ENCODE assay signal across 22 mouse cellular contexts in the genomic region with DNA sequence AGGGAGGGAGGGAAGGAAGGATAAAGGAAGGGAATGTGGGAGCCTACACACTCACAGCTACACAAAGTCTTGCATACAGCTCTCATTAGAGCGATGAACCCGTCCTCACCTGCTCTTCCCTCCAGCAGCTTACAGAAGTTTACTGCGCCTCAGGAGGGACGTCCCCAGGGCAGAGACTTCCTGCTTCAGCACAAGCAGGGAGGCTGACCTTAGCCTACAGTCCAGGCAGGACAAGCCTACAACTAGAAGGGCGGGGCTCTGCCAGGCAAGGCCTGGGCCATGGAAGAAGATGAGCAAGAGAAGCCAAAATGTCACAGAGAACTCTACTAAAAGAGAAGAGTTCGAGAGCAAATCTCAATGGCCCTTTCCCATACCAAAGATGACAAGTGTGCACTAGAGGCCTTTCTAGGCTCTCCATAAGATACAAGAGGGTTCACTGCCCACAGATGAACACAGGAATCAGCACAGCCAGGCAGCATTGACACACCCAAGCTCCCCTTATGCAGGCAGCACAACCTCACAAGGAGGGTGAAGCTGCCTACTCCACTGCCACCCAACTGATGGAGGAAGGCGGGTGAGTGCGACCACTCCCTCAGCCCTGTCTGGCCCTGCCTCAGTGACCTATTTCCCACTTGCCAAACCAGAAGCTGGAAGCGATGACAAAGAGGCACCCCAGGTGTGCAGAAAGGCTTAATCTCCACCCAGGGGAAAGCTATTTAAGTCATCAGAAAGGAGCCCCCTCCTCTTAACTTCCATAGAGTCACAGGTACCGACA. TPM values are rescaled to one million over a fixed set of nuclear protein-coding genes. Genes with fewer than 3 reads are reported as not detected.
DNase-seq lines count a peak whose midpoint lies in the region; ATAC-seq and TF ChIP-seq lines count a peak whose summit lies in the region.
"Had no signal": no experiment of that assay in that cellular context is flagged by ENCODE, and none has a peak within 500 bp of the region (broad histone marks: within the 10 kb centered on the region; RNA-seq: fewer than 3 reads in every experiment).

No protein-coding gene starts in this region.

- H3K27ac ChIP-seq in kidney, adult 2 months (ENCODE audit: insufficient read depth, low read depth, low read length): no peak overlapping the region
- no peak overlapping the region for H3K27ac ChIP-seq in kidney, embryonic 16.5 days (ENCODE audit: low read length)
- H3K27ac ChIP-seq in hindbrain, embryonic 16.5 days (ENCODE audit: low read depth, low read length): no peak overlapping the region
- H3K27ac ChIP-seq in hindbrain, embryonic 13.5 days: no peak overlapping the region
- H3K27ac ChIP-seq in lung, postnatal 0 days (ENCODE audit: low read length): no peak overlapping the region
- H3K27ac ChIP-seq: liver, embryonic 12.5 days had no signal

- peak; percentile 19 for DNase-seq in kidney, adult 2 months
- peak; percentile 16 for DNase-seq in CD4-positive helper T cell, adult 2 months (ENCODE audit: low read depth, low spot score)
- peak; percentile 46 for DNase-seq in splenic B cell, adult 2 months (ENCODE audit: low read depth, low spot score)
- DNase-seq in lung, postnatal 0 days (ENCODE audit: low spot score): no peak
- DNase-seq: cerebellum, adult 8-10 months; embryo, embryonic 11 days; forebrain, postnatal 0 days; gastrocnemius, postnatal 10 days; heart, postnatal 4 days; kidney, adult 11 months; lung, postnatal 14 days; right cerebral cortex, adult 18-20 months had no signal

- no peaks in the 10 kb centered on the region; the same call in 1 of the 2 replicates for H3K36me3 ChIP-seq in kidney, adult 2 months (ENCODE audit: control insufficient read depth, insufficient read depth, low read length)
- peaks cover 17% of the 10 kb centered on the region for H3K36me3 ChIP-seq in kidney, embryonic 16.5 days (ENCODE audit: insufficient read depth, low read length)
- no peaks in the 10 kb centered on the region; the same call in 1 of the 2 replicates for H3K36me3 ChIP-seq in splenic B cell, adult 2 months (ENCODE audit: control insufficient read depth, insufficient read depth, low read length, poor library complexity, severe bottlenecking)
- no peaks in the 10 kb centered on the region for H3K36me3 ChIP-seq in hindbrain, embryonic 16.5 days (ENCODE audit: control insufficient read depth, insufficient read depth, low read length)
- no peaks in the 10 kb centered on the region for H3K36me3 ChIP-seq in hindbrain, embryonic 13.5 days
- peaks cover 9% of the 10 kb centered on the region; the same call in 1 of the 2 replicates for H3K36me3 ChIP-seq in lung, postnatal 0 days (ENCODE audit: insufficient read depth, low read length)

- H3K4me2 ChIP-seq in kidney, embryonic 16.5 days (replicated peaks; ENCODE audit: low read depth, low read length): no peak overlapping the region
- no peak overlapping the region for H3K4me2 ChIP-seq in hindbrain, embryonic 16.5 days (ENCODE audit: low read length)
- H3K4me2 ChIP-seq in hindbrain, embryonic 13.5 days: no peak overlapping the region
- no peak overlapping the region for H3K4me2 ChIP-seq in lung, postnatal 0 days (replicated peaks; ENCODE audit: low read depth, low read length)
- H3K4me2 ChIP-seq: heart, embryonic 11.5 days; liver, embryonic 12.5 days had no signal

- no peak overlapping the region for H3K4me3 ChIP-seq in kidney, adult 2 months (ENCODE audit: insufficient read depth, low read depth, low read length)
- no peak overlapping the region for H3K4me3 ChIP-seq in kidney, embryonic 16.5 days (ENCODE audit: low read length)
- no peak overlapping the region for H3K4me3 ChIP-seq in hindbrain, embryonic 16.5 days (ENCODE audit: low read length)
- no peak overlapping the region for H3K4me3 ChIP-seq in hindbrain, embryonic 13.5 days
- no peak overlapping the region for H3K4me3 ChIP-seq in lung, postnatal 0 days (ENCODE audit: low read depth, low read length)
- H3K4me3 ChIP-seq: liver, embryonic 12.5 days had no signal

- peaks cover 10% of the 10 kb centered on the region; the same call in 1 of the 2 replicates for H3K4me1 ChIP-seq in kidney, adult 2 months (ENCODE audit: control insufficient read depth, insufficient read depth, low read length)
- peaks cover 16% of the 10 kb centered on the region; the same call in 1 of the 2 replicates for H3K4me1 ChIP-seq in kidney, embryonic 16.5 days (ENCODE audit: insufficient read depth, low read length)
- peaks cover 8% of the 10 kb centered on the region for H3K4me1 ChIP-seq in hindbrain, embryonic 16.5 days (ENCODE audit: control insufficient read depth, insufficient read depth, low read depth, low read length)
- H3K4me1 ChIP-seq in hindbrain, embryonic 13.5 days (replicated peaks): peaks cover 23% of the 10 kb centered on the region
- H3K4me1 ChIP-seq in lung, postnatal 0 days (ENCODE audit: insufficient read depth, low read depth, low read length): peaks cover 3% of the 10 kb centered on the region; the same call in 1 of the 2 replicates

- no peak for TF ChIP-seq CTCF in kidney, adult 2 months (conservative IDR thresholded peaks at IDR 0.05; ENCODE audit: insufficient read depth, insufficient read length, low read depth, low read length)
- no peak for TF ChIP-seq CTCF in lung, postnatal 0 days (IDR thresholded peaks at IDR 0.05)

- no peak for TF ChIP-seq EP300 in lung, postnatal 0 days (IDR thresholded peaks at IDR 0.05)

- WGBS in kidney, adult 2 months: 72% methylated on average over 10 of the region's 10 CpGs
- WGBS in kidney, embryonic 16.5 days: 71% methylated on average over 10 of the region's 10 CpGs
- 75% methylated on average over 10 of the region's 10 CpGs for WGBS in hindbrain, embryonic 16.5 days
- 80% methylated on average over 10 of the region's 10 CpGs for WGBS in hindbrain, embryonic 13.5 days
- 69% methylated on average over 10 of the region's 10 CpGs for WGBS in lung, postnatal 0 days

- no peaks in the 10 kb centered on the region for H3K27me3 ChIP-seq in kidney, adult 2 months (replicated peaks; ENCODE audit: control insufficient read depth, insufficient read depth, low read length)
- no peaks in the 10 kb centered on the region for H3K27me3 ChIP-seq in kidney, embryonic 16.5 days (ENCODE audit: insufficient read depth, low read length)
- H3K27me3 ChIP-seq in splenic B cell, adult 2 months (ENCODE audit: control insufficient read depth, insufficient read depth, low read length, poor library complexity, severe bottlenecking): no peaks in the 10 kb centered on the region
- no peaks in the 10 kb centered on the region for H3K27me3 ChIP-seq in hindbrain, embryonic 16.5 days (replicated peaks; ENCODE audit: control insufficient read depth, insufficient read depth, low read length)
- H3K27me3 ChIP-seq in hindbrain, embryonic 13.5 days: peaks cover 13% of the 10 kb centered on the region
- H3K27me3 ChIP-seq in lung, postnatal 0 days (replicated peaks; ENCODE audit: insufficient read depth, low read length): no peaks in the 10 kb centered on the region
- H3K27me3 ChIP-seq: liver, embryonic 12.5 days had no signal

- no peak overlapping the region for H3K9ac ChIP-seq in kidney, embryonic 16.5 days (replicated peaks; ENCODE audit: low read length)
- H3K9ac ChIP-seq in hindbrain, embryonic 16.5 days (ENCODE audit: low read depth, low read length): no peak overlapping the region
- H3K9ac ChIP-seq in hindbrain, embryonic 13.5 days: no peak overlapping the region
- no peak overlapping the region for H3K9ac ChIP-seq in lung, postnatal 0 days (replicated peaks; ENCODE audit: low read depth)
- H3K9ac ChIP-seq: forebrain, postnatal 0 days; liver, embryonic 12.5 days had no signal

- no peak for TF ChIP-seq POLR2A in kidney, adult 2 months (IDR thresholded peaks at IDR 0.05; ENCODE audit: low read depth, low read length)

- no peak for ATAC-seq in kidney, embryonic 16.5 days (ENCODE audit: low FRiP score, low TSS enrichment)
- ATAC-seq in inflammation-experienced regulatory T-cells, adult 6 months: peak; percentile 73
- no peak for ATAC-seq in hindbrain, embryonic 16.5 days
- ATAC-seq in hindbrain, embryonic 13.5 days (ENCODE audit: low FRiP score): no peak
- no peak for ATAC-seq in lung, postnatal 0 days
- ATAC-seq: forebrain, postnatal 0 days; liver, embryonic 12.5 days; midbrain, embryonic 16.5 days had no signal

- no peaks in the 10 kb centered on the region for H3K9me3 ChIP-seq in kidney, embryonic 16.5 days (ENCODE audit: low read length)
- no peaks in the 10 kb centered on the region for H3K9me3 ChIP-seq in hindbrain, embryonic 16.5 days (ENCODE audit: control insufficient read depth, low read length)
- no peaks in the 10 kb centered on the region for H3K9me3 ChIP-seq in hindbrain, embryonic 13.5 days
- H3K9me3 ChIP-seq in lung, postnatal 0 days (ENCODE audit: low read length): no peaks in the 10 kb centered on the region
- H3K9me3 ChIP-seq: liver, embryonic 12.5 days had no signal

RNA-seq across cellular contexts. Expression of a gene that starts 5.2 kb away (rescaled TPM):
- polyA plus RNA-seq in kidney, adult 2 months (2012; rRNA removed): 52.7 and 57.7 TPM in 2 replicates
- polyA plus RNA-seq in kidney, embryonic 16.5 days (2015; fragmentation: Nextera tagmentation; extraction: Ambion mirVana): 29.7 and 29.9 TPM in 2 replicates
- 10 to 100 TPM; 25.7 to 30.3 (median 27.4) TPM for polyA plus RNA-seq in inflammation-experienced regulatory T-cells, adult 6 months (2017; shearing (Covaris generic))
- 5.8 and 7.9 TPM in 2 replicates for polyA plus RNA-seq in hindbrain, embryonic 16.5 days (2015; fragmentation: Nextera tagmentation; extraction: Ambion mirVana)
- 5.2 and 5.8 TPM in 2 replicates for polyA plus RNA-seq in hindbrain, embryonic 13.5 days (2015; fragmentation: Nextera tagmentation; extraction: Ambion mirVana)
- 19.3 and 20.3 TPM in 2 replicates for polyA plus RNA-seq in lung, postnatal 0 days (2015; fragmentation: Nextera tagmentation; extraction: Ambion mirVana)

RNA-seq across cellular contexts. Expression of a gene that starts 28.4 kb away (rescaled TPM):
- not detected in 2 replicates for polyA plus RNA-seq in kidney, adult 2 months (2012; rRNA removed)
- not detected in 2 replicates for polyA plus RNA-seq in kidney, embryonic 16.5 days (2015; fragmentation: Nextera tagmentation; extraction: Ambion mirVana)
- not detected for polyA plus RNA-seq in inflammation-experienced regulatory T-cells, adult 6 months (2017; shearing (Covaris generic))
- polyA plus RNA-seq in hindbrain, embryonic 16.5 days (2015; fragmentation: Nextera tagmentation; extraction: Ambion mirVana): not detected in 2 replicates
- not detected in 2 replicates for polyA plus RNA-seq in hindbrain, embryonic 13.5 days (2015; fragmentation: Nextera tagmentation; extraction: Ambion mirVana)
- not detected in 2 replicates for polyA plus RNA-seq in lung, postnatal 0 days (2015; fragmentation: Nextera tagmentation; extraction: Ambion mirVana)
- polyA plus RNA-seq: C2C12; forebrain, postnatal 0 days; heart, embryonic 11.5 days; large intestine, adult 2 months; liver, embryonic 12.5 days; neural tube, embryonic 14.5 days had no signal

RNA-seq across cellular contexts. Expression of a gene that starts 47.8 kb away (rescaled TPM):
- polyA plus RNA-seq in kidney, adult 2 months (2012; rRNA removed): 21.0 and 23.2 TPM in 2 replicates
- 112 and 115 TPM in 2 replicates for polyA plus RNA-seq in kidney, embryonic 16.5 days (2015; fragmentation: Nextera tagmentation; extraction: Ambion mirVana)
- polyA plus RNA-seq in inflammation-experienced regulatory T-cells, adult 6 months (2017; shearing (Covaris generic)): 100 to 1,000 TPM; 109 to 158 (median 114) TPM
- polyA plus RNA-seq in hindbrain, embryonic 16.5 days (2015; fragmentation: Nextera tagmentation; extraction: Ambion mirVana): 145 and 147 TPM in 2 replicates
- polyA plus RNA-seq in hindbrain, embryonic 13.5 days (2015; fragmentation: Nextera tagmentation; extraction: Ambion mirVana): 130 and 141 TPM in 2 replicates
- 70.3 and 73.6 TPM in 2 replicates for polyA plus RNA-seq in lung, postnatal 0 days (2015; fragmentation: Nextera tagmentation; extraction: Ambion mirVana)
